Mouse (Mus musculus) splenic B cell, adult 2 months (primary cell): ENCODE measurements around the gene Nsl1.
"Not testable (repeated sequence)": the region's sequence is repeated elsewhere in the genome, so short reads cannot be mapped to it uniquely, and the experiment has no call there.

ENCODE experiments used
- DNase-seq: peaks from one replicate; pipeline ENCODE4 v3.0.0-alpha.2; 2011; ENCODE audit warnings: low read depth, low spot score
- H3K27me3 ChIP-seq: 2 replicates; pipeline ENCODE4 v1.6.1; 2012; ENCODE audit warnings: mild to moderate bottlenecking, low read length, moderate library complexity, mixed read lengths; ENCODE audit not compliant: control insufficient read depth, poor library complexity, insufficient read depth, severe bottlenecking
- H3K36me3 ChIP-seq: 2 replicates; pipeline ENCODE4 v1.6.1; 2012; ENCODE audit warnings: mild to moderate bottlenecking, low read length, moderate library complexity, mixed read lengths; ENCODE audit not compliant: control insufficient read depth, poor library complexity, insufficient read depth, severe bottlenecking

The Nsl1 gene

DNA sequence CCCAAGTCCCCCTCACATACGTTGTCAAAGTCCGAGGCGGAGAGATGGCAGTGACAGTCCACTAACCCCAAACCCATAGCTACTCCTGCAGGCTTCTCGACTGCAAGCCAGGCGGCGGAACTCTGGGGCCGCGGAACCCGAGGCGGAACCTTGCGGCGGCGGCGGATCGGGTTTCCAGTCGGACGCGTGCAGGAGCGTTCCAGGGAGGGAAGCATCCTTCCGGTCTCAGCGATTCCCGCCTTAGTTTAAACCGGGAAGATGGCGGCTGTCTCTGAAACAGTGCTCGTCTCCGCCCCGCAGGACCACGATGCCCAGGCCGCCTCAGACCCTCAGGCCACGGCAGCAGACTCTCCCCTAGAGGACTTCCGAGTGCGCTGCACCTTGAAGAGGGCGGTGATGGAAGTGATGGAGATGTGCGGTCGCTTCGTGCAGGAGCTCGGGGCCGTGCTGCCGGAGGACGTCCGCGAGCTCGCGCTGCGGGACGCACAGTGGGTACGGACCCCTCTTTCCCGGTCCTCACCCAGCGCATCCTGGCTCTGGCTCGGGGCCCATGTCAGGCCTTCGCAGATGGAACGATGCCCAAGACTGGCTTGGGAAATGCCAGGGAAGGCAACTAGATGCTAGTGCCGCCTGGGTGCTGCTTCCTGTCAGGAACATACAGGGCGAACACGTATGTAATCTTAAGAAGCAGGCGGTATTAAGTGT lies at the start of gene Nsl1, which contains the start of gene Tatdn3:
Gene Nsl1 (plus strand): TSS at position 232 of the 705 bp plus-strand sequence.
Gene Tatdn3 (minus strand): TSS at position 152 of the 705 bp plus-strand sequence.
- DNase-seq: peak; percentile 90
- Histone ChIP-seq H3K27me3 (no peaks in the 10 kb centered on the region), H3K36me3 (no peaks in the 10 kb centered on the region)

DNA sequence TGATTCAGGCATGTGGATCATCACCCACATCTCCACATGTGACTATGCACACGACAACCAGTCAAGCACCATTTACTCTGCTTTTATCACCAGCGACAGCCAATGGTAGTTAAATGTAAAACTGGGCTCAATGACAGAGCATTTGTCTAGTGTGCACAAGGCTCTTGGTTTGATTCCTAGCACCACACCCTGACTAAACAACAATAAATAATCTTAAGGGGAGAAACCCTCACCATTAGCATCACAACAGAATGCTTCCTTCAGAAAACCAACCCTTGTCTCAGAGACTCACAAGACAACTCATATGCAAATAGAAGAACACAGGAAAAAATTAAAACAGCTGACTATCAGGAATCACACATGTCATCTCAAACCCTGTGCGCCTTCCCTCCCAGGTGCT lies 48.5 kb upstream of the Nsl1 start:
- Histone ChIP-seq H3K36me3 (0 out of 2 replicates have a peak, but pooled peaks cover 2% of the 10 kb centered on the region), H3K27me3 (no peaks in the 10 kb centered on the region)
- no peak for DNase-seq

DNA sequence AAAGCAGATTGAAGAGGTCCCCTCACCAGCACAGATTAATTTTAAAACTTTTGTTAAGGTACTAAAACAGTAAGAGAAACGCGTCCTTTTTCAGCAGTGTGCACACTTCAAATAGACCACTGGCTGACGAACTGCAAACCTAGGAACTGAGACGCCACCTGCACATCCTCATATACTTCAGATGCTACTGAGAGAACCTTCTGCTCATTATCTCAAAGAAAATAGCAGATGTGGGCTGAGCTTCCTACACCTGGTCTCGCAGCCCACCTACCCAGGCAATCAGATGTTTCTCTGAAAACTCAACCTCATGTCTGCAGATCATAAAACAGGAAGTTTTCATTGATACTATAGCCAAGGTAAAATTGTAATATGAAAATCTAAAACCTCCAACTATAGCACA lies 43.0 kb upstream of the Nsl1 start:
- no peak for DNase-seq
- H3K36me3 ChIP-seq: no peaks in the 10 kb centered on the region
- H3K27me3 ChIP-seq: no peaks in the 10 kb centered on the region

DNA sequence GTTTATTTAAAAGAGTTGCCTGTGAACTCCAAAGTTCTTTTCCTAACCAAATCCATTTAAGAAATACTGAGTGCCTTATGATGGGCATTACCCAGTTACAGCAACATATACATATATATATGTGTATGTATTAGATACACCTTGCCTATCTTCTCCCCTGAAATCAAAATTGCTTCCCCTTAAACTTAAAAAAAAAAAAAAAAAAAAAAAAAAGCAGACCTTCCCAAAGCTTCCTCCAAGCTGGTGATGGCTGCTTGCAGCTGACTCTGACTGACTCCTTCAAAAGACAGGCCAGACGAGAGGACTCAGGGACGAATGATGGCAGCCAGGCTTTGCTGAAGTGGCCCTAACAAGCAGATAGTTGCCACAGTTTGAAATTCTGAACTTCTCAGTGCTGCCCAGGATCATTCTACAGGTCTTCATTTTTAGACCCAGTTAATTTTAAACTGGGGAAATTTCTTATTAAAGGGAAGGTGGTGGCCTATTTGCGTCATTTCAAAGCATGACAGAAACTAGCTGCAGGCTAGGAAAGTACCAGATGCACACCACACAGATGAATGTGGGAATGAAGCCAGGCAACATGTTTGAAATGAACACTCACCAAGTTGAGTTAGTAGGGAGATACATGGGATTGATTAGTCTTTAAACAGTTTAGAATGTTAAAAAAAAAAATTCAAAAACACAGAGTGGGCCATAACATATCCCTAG lies 42.4 kb upstream of the Nsl1 start:
- no peak for DNase-seq
- Histone ChIP-seq H3K36me3 (no peaks in the 10 kb centered on the region), H3K27me3 (no peaks in the 10 kb centered on the region)

DNA sequence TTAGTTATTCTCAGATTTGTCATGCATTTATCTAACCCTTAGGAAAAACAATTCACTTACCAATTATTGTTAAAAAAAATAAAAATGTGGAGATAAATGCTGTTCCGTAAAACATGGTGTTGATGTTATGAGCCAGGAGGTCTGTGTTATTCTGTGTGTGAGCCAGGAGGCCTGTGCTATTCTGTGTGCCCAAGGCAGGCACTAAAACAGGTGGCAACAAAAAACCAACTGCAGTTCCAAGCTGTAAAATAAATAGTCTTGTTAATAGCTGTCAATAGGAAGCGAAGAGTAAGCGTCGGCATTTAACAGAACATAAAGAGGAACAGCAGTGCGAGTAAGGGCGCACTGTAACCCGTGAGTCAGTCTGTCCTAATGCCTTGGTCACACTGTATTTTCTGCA lies 41.8 kb upstream of the Nsl1 start:
- H3K36me3 ChIP-seq: no peaks in the 10 kb centered on the region

DNA sequence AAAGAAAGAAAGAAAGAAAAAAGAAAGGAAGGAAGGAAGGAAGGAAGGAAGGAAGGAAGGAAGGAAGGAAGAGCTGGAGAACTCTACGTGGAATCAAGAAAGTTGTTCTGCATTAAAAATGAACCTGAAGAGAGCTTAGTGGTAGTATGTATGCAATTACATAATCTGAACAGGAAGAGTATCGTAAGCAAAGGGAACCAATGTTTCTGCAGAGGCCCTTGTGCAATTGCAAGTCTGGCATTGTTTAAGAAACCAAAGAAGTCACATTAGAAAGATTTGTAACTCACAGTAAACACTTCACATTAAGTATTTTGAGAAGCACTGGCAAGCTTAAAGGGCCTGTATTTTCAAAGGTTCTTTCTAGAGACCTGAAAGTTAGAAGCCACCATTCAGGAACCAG lies 39.7 kb upstream of the Nsl1 start:
- no peaks in the 10 kb centered on the region for H3K27me3 ChIP-seq
- no peak for DNase-seq
- no peaks in the 10 kb centered on the region for H3K36me3 ChIP-seq

More for the DNA sequence above, 41.8 kb upstream of the Nsl1 start:
- H3K27me3 ChIP-seq: no peaks in the 10 kb centered on the region
- no peak for DNase-seq

DNA sequence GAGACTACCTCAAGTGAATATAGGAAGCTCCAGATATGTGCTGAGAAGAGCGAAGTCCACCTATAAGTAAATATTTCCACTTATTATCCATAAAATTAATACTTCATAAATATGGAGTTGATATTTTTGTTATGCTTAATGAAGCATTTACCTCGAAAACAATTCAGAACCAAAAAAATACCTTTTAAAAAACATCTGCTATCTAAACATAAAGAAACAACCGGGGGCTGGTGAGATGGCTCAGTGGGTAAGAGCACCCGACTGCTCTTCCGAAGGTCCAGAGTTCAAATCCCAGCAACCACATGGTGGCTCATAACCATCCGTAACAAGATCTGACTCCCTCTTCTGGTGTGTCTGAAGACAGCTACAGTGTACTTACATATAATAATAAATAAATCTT lies 39.0 kb upstream of the Nsl1 start:
- DNase-seq, H3K36me3 ChIP-seq, H3K27me3 ChIP-seq: not testable (repeated sequence)

DNA sequence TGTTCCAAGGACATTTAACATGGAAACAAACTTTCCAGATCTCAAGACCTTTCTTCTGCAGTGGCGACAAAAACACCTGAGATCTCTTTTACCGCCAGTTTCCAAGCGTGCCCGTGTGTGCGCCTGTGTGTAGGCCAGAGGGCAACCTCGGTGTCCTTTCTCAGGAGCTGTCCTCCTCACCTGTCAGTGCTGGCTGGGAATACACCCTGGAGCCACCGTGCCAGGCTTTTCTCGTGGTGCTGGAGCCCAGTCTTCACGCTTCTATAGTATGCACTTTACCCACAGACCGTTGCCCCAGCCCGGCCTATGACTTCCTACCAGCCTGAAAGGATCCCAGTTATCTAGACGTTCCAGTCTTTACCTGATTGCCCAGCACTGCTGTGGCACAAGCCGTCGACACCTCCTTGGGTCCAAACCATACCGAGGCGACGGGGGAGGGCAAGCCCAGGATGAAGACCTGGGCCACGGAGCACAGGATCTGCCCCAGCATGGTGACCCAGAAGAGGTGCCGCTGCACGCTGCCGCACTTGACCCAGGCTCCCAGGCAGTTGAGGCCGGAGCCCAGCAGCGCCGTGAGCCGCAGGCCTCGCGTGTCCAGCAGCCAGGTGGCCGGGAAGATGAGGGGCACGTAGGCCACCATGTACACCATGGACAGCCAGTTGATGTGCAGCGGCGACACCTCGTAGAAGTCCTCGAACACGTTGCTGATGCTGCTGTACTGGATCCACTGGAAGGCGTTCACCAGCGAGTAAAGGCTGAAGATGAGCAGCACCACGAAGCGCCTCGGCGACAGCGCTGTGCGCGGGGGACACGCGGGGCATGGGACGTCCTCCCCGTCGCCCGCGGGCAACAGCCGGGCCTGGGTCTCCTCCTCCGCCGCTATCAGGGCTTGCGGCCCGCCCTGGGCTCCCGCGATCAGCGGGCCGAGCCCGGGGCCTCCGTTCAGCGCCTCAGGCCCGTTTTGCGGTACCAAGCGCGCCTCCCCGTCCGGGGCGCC lies 37.5 kb upstream of the Nsl1 start:
- Histone ChIP-seq H3K36me3 (no peaks in the 10 kb centered on the region), H3K27me3 (no peaks in the 10 kb centered on the region)
- no peak for DNase-seq

DNA sequence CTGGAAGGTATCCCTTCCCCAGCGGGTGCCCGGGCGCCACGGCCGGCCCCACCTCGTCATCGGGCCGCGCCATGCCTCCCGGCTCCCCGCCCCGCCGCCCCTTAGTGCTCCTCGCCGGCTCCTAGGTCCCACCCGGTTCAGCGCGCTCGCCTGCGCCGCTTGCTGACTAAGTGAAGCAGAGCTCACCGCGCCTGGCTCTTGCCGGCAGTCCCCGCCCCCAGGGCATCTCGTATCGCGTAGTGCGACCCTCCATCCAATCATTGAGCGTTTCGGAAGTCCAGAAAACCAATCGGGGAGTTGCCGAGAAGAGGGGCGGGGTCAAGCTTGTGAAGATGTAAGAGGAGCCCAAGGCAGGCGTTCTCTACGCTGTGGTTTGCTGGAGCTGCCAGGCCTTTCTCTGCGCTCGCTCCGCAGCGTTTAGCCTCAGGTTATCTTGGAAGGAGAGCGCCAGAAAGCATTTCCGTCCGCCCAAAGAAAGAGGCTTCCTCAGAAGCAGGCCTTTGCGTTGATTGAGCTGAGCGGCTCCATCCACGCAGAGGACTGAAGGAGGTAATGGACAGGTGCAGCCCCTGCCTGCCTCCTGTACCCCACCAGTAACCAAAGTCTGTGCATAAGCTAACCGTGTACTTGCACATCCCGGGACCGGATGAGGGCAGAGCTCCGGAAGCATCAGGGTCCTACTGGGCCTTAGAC lies 36.6 kb upstream of the Nsl1 start, which contains the start of gene Flvcr1:
Gene Flvcr1 (minus strand): TSS at position 138 of the 693 bp plus-strand sequence.
- Histone ChIP-seq H3K36me3 (no peaks in the 10 kb centered on the region), H3K27me3 (no peaks in the 10 kb centered on the region)
- peak; percentile 99 for DNase-seq

DNA sequence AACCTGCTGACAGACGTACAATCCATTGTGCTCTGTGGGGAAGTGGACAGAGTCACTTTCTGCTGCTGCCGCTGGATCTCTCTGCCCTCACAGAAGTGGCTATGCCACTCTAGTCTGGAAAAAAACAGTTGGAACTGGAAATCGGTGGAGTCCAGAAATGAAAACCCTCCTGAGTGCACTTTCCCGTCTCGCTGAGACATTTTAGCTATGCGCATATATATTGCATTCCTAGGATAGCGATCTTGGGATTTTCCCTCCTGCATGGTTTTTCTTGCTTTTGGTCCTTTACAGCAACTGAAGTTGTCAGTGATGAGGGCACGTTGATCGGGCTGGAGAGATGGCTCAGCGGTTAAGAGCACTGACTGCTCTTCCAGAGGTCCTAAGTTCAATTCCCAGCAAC lies 32.6 kb upstream of the Nsl1 start:
- no peak for DNase-seq
- Histone ChIP-seq H3K36me3 (no peaks in the 10 kb centered on the region), H3K27me3 (no peaks in the 10 kb centered on the region)

DNA sequence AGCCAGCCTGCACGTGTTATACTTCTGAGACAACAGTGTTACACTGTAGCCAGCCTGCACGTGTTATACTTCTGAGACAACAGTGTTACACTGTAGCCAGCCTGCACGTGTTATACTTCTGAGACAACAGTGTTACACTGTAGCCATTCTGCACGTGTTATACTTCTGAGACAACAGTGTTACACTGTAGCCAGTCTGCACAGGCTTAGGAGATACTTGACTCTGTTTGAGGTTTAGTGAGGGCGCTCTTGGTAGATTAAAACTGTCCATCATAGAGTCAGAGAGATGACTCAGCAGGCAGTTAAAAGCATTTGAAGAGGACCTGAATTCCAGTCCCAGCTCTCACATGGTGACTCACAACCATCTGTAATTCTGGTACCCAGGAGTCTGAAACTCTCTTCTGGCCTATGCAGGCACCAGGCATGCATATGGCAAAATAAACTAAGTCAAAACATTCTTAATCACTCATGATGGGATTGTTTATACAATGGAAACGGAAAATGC lies 31.8 kb upstream of the Nsl1 start:
- H3K27me3 ChIP-seq, H3K36me3 ChIP-seq, DNase-seq: not testable (repeated sequence)

DNA sequence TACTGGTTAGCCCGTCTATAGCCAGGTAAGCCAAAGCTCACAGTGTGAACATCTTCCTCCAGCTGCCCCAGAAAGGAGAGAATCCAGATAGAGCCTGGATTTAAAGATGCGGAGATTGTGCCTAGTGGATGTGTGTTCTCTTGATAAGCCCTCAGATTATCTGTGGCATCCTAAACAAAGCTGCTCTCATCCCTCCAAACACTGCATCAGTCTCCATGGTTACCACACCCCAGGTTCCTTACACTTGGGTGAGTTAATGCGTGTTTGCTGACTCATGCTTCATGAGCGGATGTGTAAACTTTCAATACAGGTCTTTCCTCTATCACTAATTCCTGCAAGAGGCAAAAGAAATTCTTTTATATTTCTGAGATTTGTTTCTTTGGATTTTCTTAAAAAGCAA lies 27.2 kb upstream of the Nsl1 start:
- H3K36me3 ChIP-seq: no peaks in the 10 kb centered on the region
- H3K27me3 ChIP-seq: no peaks in the 10 kb centered on the region
- no peak for DNase-seq

DNA sequence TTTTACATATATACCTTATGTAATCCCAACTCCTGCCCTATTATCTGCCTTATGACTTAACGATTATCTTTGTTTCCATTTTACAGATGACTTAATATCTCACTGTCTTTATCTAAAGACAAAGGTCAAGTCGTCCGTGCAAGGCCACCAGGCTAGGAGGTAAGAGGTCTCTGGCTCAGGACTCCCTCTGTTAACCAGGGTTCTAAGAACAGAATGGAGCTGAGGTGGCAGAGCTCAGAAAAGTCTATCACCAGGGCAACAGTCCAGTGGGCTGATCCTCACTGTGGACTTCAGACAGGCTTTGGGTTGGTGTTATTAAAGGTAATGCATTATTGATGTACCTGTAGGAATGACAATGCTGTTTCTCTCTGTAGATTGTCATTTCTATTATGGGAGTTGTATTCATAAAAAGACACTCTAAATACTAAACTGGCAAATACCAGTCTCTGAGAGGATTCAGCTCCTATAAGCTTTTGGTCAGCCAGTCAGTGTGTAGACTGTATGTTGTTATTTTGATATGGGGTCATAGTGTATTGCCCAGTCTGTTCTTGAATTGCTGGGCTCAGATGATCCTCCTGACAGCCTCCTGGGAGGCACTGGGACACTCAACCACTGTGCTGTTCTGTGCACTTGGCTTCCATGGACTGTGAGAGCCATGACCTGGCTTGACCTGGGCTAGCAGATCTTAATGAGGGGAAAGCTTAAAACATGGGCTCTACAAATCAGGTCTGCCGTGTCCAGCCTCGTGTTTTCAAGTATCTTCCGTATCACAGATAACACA lies 26.1 kb upstream of the Nsl1 start, which contains the start of gene Spata45:
Gene Spata45 (plus strand): TSS at position 86 of the 781 bp plus-strand sequence.
- no peak for DNase-seq
- no peaks in the 10 kb centered on the region for H3K27me3 ChIP-seq
- no peaks in the 10 kb centered on the region for H3K36me3 ChIP-seq
